Mouse (Mus musculus) olfactory bulb, adult 2 months (tissue): ENCODE results near the gene Cysltr2.

Experiments
- CTCF ChIP-seq: fragments of 200-500 bp; IDR thresholded peaks from 2 replicates; pipeline ENCODE4 v1.5.1; 2012; ENCODE audit warnings: low read depth, mild to moderate bottlenecking, low read length, moderate library complexity; ENCODE audit not compliant: insufficient read depth
- POLR2A ChIP-seq: fragments of 200-500 bp; IDR thresholded peaks from 2 replicates; pipeline ENCODE4 v1.6.1; 2012; ENCODE audit warnings: mild to moderate bottlenecking, low read depth, low read length, moderate library complexity; ENCODE audit not compliant: insufficient read depth

GRCm38 (mm10) chr14:73013723-73014544 is 35.0 kb downstream of the Cysltr2 start:
- TF ChIP-seq CTCF (no peak), POLR2A (no peak)
